ENCODE assay signal across 16 mouse cellular contexts in genomic region chr12:79695832-79696434, GRCm38 (mm10).
"Had no signal": no experiment of that assay in that cellular context is flagged by ENCODE, and none has a peak within 500 bp of the region (broad histone marks: within the 10 kb centered on the region; RNA-seq: fewer than 3 reads in every experiment).

No protein-coding gene starts in this region.

- H3K27ac ChIP-seq: layer of hippocampus, adult 2 months; liver, embryonic 12.5 days; midbrain, embryonic 12.5 days; neural tube, embryonic 13.5 days; stomach, embryonic 15.5 days had no signal

- H3K27me3 ChIP-seq: liver, embryonic 12.5 days; midbrain, embryonic 12.5 days; neural tube, embryonic 13.5 days; stomach, embryonic 15.5 days had no signal

- H3K4me1 ChIP-seq: neural tube, embryonic 13.5 days; stomach, embryonic 15.5 days had no signal

- H3K9ac ChIP-seq: liver, embryonic 12.5 days; lung, embryonic 14.5 days; midbrain, embryonic 12.5 days; neural tube, embryonic 13.5 days; stomach, embryonic 15.5 days had no signal

- DNase-seq: kidney, postnatal 10 days; kidney, postnatal 4 days; left cerebral cortex, postnatal 4 days; lung, embryonic 14.5 days; lung, postnatal 10 days; lung, postnatal 4 days; retina, postnatal 1 day; right cerebral cortex, postnatal 4 days; thymus, adult 2 months; thymus, postnatal 25 days had no signal

- H3K36me3 ChIP-seq: liver, embryonic 12.5 days; midbrain, embryonic 12.5 days; neural tube, embryonic 13.5 days; stomach, embryonic 15.5 days had no signal

- H3K4me3 ChIP-seq: layer of hippocampus, adult 2 months; liver, embryonic 12.5 days; midbrain, embryonic 12.5 days; neural tube, embryonic 13.5 days; stomach, embryonic 15.5 days had no signal

- H3K9me3 ChIP-seq: liver, embryonic 12.5 days; midbrain, embryonic 12.5 days; neural tube, embryonic 13.5 days; stomach, embryonic 15.5 days had no signal

- H3K4me2 ChIP-seq: liver, embryonic 12.5 days; lung, embryonic 14.5 days; midbrain, embryonic 12.5 days; neural tube, embryonic 13.5 days; stomach, embryonic 15.5 days had no signal

- ATAC-seq: liver, embryonic 12.5 days; midbrain, embryonic 16.5 days had no signal
